Mouse (Mus musculus) adrenal gland, adult 2 months (tissue): Measurements from ENCODE around the gene Myo1b. TPM values are rescaled to one million over a fixed set of nuclear protein-coding genes. Genes with fewer than 3 reads are reported as not detected.

Experiments
- DNase-seq: peaks from one replicate; pipeline ENCODE4 v3.0.0; 2021
- long read RNA-seq: library from polyadenylated mRNA; stranded (forward); transcript quantifications from one replicate; pipeline ENCODE4 v2.0.0, GENCODE M21; 2021
- polyA plus RNA-seq: library from polyadenylated mRNA; depleted of rRNA; stranded (reverse); fragments of >200 nt; gene quantifications from 2 replicates; pipeline ENCODE4 v1.2.3, GENCODE M21; 2012; rRNA removed
- total RNA-seq, 2 experiments: library from RNA; stranded (reverse); gene quantifications; 2 replicates each; pipeline ENCODE4 v1.2.3; 2021

The Myo1b gene
- total RNA-seq = 10 to 100 TPM; 43.8 to 50.4 TPM
- 7.9 and 11.3 TPM in 2 replicates for polyA plus RNA-seq
- long read RNA-seq, full-length matches to known transcripts = 24 of 28 reads
- long read RNA-seq, partial matches to known transcripts = 1 of 28 reads
- long read RNA-seq, other reads (novel, unspliced or antisense) = 3 of 28 reads

- peak; percentile 91 for DNase-seq
These were observed at the start of gene Myo1b for GRCm38 (mm10) chr1:51915576-51916156. Gene Myo1b (minus strand): TSS chr1:51916071.

GRCm38 (mm10) chr1:51964647-51965046, 48.8 kb upstream of the Myo1b start:
- DNase-seq = no peak

- DNase-seq = no peak
These were observed 31.2 kb upstream of the Myo1b start for GRCm38 (mm10) chr1:51947116-51947515.

- DNase-seq = peak; percentile 21
These were observed 28.9 kb upstream of the Myo1b start for GRCm38 (mm10) chr1:51944755-51945154.

GRCm38 (mm10) chr1:51938357-51938756, 22.5 kb upstream of the Myo1b start:
- DNase-seq = no peak

GRCm38 (mm10) chr1:51935006-51935405, 19.1 kb upstream of the Myo1b start:
- DNase-seq = no peak

GRCm38 (mm10) chr1:51934176-51934924, 18.5 kb upstream of the Myo1b start:
- no peak for DNase-seq

GRCm38 (mm10) chr1:51932826-51933225, 17.0 kb upstream of the Myo1b start:
- no peak for DNase-seq

GRCm38 (mm10) chr1:51931561-51931960, 15.7 kb upstream of the Myo1b start:
- DNase-seq = no peak

- no peak for DNase-seq
These were observed 14.7 kb upstream of the Myo1b start for GRCm38 (mm10) chr1:51930584-51930983.

- DNase-seq = no peak
These were observed 13.7 kb upstream of the Myo1b start for GRCm38 (mm10) chr1:51929557-51929956.

- no peak for DNase-seq
These were observed 6.9 kb upstream of the Myo1b start for GRCm38 (mm10) chr1:51922820-51923219.

- no peak for DNase-seq
These were observed 405 bp upstream of the Myo1b start for GRCm38 (mm10) chr1:51916276-51916675.

- peak; percentile 86 for DNase-seq
These were observed 758 bp downstream of the Myo1b start for GRCm38 (mm10) chr1:51915051-51915575.

GRCm38 (mm10) chr1:51914095-51914494, 1.8 kb downstream of the Myo1b start:
- DNase-seq = no peak

GRCm38 (mm10) chr1:51913071-51913814, 2.6 kb downstream of the Myo1b start:
- peak; percentile 63 for DNase-seq

GRCm38 (mm10) chr1:51911331-51911730, 4.5 kb downstream of the Myo1b start:
- peak; percentile 30 for DNase-seq

- DNase-seq = no peak
These were observed 6.7 kb downstream of the Myo1b start for GRCm38 (mm10) chr1:51909204-51909603.

GRCm38 (mm10) chr1:51907821-51908220, 8.1 kb downstream of the Myo1b start:
- no peak for DNase-seq

- DNase-seq = no peak
These were observed 9.5 kb downstream of the Myo1b start for GRCm38 (mm10) chr1:51906206-51906906.

- no peak for DNase-seq
These were observed 10.8 kb downstream of the Myo1b start for GRCm38 (mm10) chr1:51905073-51905472.

GRCm38 (mm10) chr1:51897160-51897572, 18.7 kb downstream of the Myo1b start:
- no peak for DNase-seq
